Mouse (Mus musculus): ENCODE measurements at regions not wholly inside any gene's neighbourhood (a gene's known extent, or its start where the extent isn't known, plus 50 kb on each side); places are given as distances from the start of the nearest gene placed in this dataset.

- intact Hi-C loops (cut with DNase I), result no loop called here
Measured at GRCm38 (mm10) chr6:141129596-141129995, 119.5 kb upstream of the Pde3a start.

GRCm38 (mm10) chr6:141134176-141134575, 114.9 kb upstream of the Pde3a start:
- intact Hi-C loops (cut with DNase I), result no loop called here

GRCm38 (mm10) chr6:141136664-141137375, 112.2 kb upstream of the Pde3a start:
- intact Hi-C loops (cut with DNase I), result no loop called here

GRCm38 (mm10) chr6:141141016-141141415, 108.1 kb upstream of the Pde3a start:
- intact Hi-C loops (cut with DNase I), result no loop called here

- intact Hi-C loops (cut with DNase I), result no loop called here
Measured at GRCm38 (mm10) chr6:141148417-141149169, 100.5 kb upstream of the Pde3a start.

- intact Hi-C loops (cut with DNase I), result no loop called here
Measured at GRCm38 (mm10) chr6:141149170-141149917, 99.7 kb upstream of the Pde3a start.

- intact Hi-C loops (cut with DNase I), result no loop called here
Measured at GRCm38 (mm10) chr6:141159326-141159725, 89.7 kb upstream of the Pde3a start.

- intact Hi-C loops (cut with DNase I), result no loop called here
Measured at GRCm38 (mm10) chr6:141161626-141162233, 87.3 kb upstream of the Pde3a start.

GRCm38 (mm10) chr6:141167270-141167669, 81.8 kb upstream of the Pde3a start:
- intact Hi-C loops (cut with DNase I), result no loop called here

- intact Hi-C loops (cut with DNase I), result no loop called here
Measured at GRCm38 (mm10) chr6:141168356-141168755, 80.7 kb upstream of the Pde3a start.

GRCm38 (mm10) chr6:141183782-141184181, 65.3 kb upstream of the Pde3a start:
- intact Hi-C loops (cut with DNase I), result no loop called here

GRCm38 (mm10) chr6:141188036-141188435, 61.0 kb upstream of the Pde3a start:
- intact Hi-C loops (cut with DNase I), result no loop called here

- intact Hi-C loops (cut with DNase I), result no loop called here
Measured at GRCm38 (mm10) chr6:141189093-141189492, 60.0 kb upstream of the Pde3a start.

- intact Hi-C loops (cut with DNase I), result no loop called here
Measured at GRCm38 (mm10) chr6:141189701-141190100, 59.4 kb upstream of the Pde3a start.

GRCm38 (mm10) chr6:141190383-141190782, 58.7 kb upstream of the Pde3a start:
- intact Hi-C loops (cut with DNase I), result no loop called here

GRCm38 (mm10) chr6:141197501-141197900, 51.6 kb upstream of the Pde3a start:
- intact Hi-C loops (cut with DNase I), result no loop called here
